Mouse (Mus musculus) heart, postnatal 25 days (tissue): Measurements from ENCODE around the gene Srf. TPM values are rescaled to one million over a fixed set of nuclear protein-coding genes. Genes with fewer than 3 reads are reported as not detected.
A peak's percentile ranks its signal among the peaks of the same experiment; 100 is the strongest.

Experiments used
- DNase-seq: peaks from one replicate; pipeline ENCODE4 v3.0.0; 2022; ENCODE audit warnings: low spot score
- intact Hi-C: fragments of 180-260 bp; cut with DNase I; formaldehyde crosslinking; loops from one replicate; pipeline ENCODE4 v1.15.1; 2025
- total RNA-seq, 2 experiments: library from RNA; stranded (reverse); gene quantifications; 2 replicates each; pipeline ENCODE4 v1.2.3; 2021

Gene Srf
- 10 to 100 TPM; 98.7 to 99.3 TPM for total RNA-seq

DNA sequence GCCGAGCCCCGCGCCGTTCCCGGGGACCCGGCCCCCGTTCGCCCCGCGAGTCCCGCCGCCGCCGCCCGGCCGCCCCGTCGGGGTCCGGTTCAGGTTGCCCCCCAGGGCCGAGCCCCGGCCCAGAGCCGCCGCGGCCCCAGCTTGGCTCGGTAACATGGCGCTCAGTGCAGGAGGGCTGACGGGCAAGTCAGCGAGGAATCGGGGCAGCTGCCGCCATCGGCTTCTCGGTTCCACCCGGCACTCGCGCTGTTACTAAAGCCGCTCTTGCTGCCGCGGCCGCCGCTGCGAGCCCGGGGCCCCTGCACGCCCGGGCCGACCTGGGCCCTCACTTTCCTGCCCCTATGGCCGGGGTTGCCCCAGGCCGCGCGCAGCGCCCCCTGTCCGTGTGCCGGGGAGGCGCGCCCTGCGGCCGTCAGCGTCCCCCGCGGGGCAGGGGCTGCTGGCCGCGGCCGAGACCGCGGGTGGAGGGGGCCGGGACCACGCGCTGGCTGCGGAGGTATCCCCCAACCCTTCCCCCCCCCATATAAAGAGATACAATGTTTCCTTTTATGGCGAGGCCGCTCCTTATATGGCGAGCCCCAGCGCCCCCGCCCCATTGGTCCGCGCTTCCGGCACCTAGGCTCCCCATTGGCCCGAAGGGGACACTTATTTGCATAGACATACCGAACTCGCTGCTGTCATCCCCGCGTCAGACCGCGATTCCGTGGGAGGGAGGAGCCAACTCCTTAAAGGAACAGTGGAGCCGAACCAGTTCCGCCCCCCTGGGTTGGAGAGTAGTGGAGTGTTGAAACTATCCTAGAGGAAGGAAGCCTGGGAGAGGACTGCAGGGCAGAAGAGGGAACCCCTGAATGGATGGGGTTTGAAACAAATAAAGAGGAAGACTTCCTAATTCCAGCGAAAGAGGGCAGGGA is at the start of gene Srf:
Gene Srf, minus strand, starts transcription at position 503 of the 911 bp plus-strand sequence.
- intact Hi-C loops: loop anchor here (2.0 to 5.0 kb wide), 2 partner anchors 89 to 151 kb away; partner anchors contain the start of gene Ppp2r5d

GRCm38 (mm10) chr17:46605126-46605525 is 49.2 kb upstream of the Srf start:
- no peak for DNase-seq
- intact Hi-C loops: no loop called here

More for the DNA sequence above, at the start of gene Srf:
- DNase-seq: peak; percentile 98

GRCm38 (mm10) chr17:46603229-46603628 is 47.3 kb upstream of the Srf start:
- intact Hi-C loops: loop anchor here (5.0 kb wide), 1 partner anchor 34 kb away; no protein-coding TSS in a partner anchor

DNA sequence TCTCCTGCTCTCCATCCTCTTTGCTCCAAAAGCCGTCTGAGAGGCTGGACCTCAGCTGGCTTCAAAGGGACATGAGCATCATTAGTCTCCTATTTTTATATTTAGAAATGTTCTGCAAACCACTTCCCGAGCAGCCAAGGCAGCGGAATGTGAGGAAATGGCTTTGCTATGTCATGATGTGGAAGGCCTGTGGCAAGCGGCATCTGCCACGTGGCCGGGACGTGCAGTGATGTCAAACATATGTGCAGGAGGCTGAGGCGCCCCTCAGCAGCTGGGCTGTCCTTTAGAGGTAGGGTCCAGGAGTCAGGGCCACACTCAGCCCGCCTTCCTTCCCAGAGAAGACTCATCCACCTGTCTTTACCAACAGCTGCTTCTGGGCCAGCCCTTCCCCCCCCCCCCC is 46.2 kb upstream of the Srf start:
- DNase-seq: no peak
- intact Hi-C loops: loop anchor here (5.0 kb wide), 1 partner anchor 35 kb away; no protein-coding TSS in a partner anchor

More at GRCm38 (mm10) chr17:46603229-46603628, 47.3 kb upstream of the Srf start:
- no peak for DNase-seq

GRCm38 (mm10) chr17:46600569-46600968 is 44.6 kb upstream of the Srf start:
- DNase-seq: no peak
- intact Hi-C loops: loop anchor here (5.0 kb wide), 1 partner anchor 37 kb away; no protein-coding TSS in a partner anchor

DNA sequence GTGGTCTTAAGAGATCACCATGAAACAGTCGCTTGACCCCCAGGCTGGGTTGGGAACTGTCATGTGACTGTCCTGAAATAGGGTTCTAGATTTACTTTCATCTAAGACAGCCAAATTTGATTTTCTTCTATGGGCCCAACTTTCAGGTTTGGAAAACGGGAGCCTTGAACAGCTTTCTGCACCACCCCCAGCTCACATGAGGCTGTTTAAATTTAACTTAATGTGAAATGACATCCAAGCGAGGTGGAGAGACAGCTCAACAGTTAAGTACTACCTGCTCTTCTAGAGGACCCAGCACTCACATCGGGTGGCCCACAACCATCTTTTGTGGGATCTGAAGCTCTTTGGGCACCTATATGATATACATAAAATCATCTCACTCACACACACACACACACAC is 43.0 kb upstream of the Srf start:
- intact Hi-C loops: no loop called here
- no peak for DNase-seq

- DNase-seq: no peak
- intact Hi-C loops: no loop called here
Observed at GRCm38 (mm10) chr17:46597956-46598355, 42.0 kb upstream of the Srf start.

GRCm38 (mm10) chr17:46595336-46595735 is 39.4 kb upstream of the Srf start:
- intact Hi-C loops: no loop called here
- DNase-seq: no peak

- intact Hi-C loops: no loop called here
- DNase-seq: no peak
Observed at GRCm38 (mm10) chr17:46594606-46595005, 38.6 kb upstream of the Srf start.

DNA sequence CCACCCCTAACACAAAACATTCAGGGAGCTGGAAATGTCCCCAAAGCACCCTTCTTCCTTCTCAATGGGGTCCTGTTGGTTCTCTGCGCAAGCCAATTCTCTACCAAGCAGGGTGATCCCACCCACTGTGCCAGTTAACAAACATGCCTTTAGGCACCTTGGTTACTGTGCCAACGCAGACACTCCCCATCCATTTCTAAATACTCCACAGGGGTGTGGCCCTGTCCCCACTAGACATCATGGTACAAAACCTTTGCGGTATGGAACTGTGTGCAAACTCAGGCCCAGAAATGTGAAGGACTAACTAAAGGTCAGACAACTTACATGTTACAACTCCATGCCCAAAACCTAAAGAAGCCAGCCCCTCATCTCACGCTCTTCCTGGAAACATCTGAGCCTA is 37.1 kb upstream of the Srf start:
- intact Hi-C loops: no loop called here
- DNase-seq: no peak

- DNase-seq: no peak
- intact Hi-C loops: no loop called here
Observed at GRCm38 (mm10) chr17:46591406-46591805, 35.4 kb upstream of the Srf start.

DNA sequence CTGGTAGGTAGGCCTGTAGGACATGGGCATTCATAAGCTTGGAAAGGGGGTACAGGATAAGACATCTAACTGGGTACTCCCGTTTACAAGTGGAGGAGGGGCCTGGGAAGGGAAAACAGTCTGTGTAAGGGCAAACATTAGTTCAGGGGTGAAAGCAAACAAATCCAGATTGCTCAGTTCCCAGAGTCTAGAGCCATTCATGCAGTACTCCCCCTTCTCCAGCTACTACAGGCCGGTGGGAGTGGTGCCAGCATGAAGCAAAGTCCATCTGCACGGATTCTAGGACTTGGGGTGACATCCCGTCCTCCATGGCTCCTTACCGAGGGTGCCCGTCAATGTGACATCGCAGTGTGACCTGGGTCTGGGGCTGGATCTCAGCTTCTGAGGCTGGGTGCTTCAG is 34.5 kb upstream of the Srf start:
- intact Hi-C loops: no loop called here
- no peak for DNase-seq

- no peak for DNase-seq
- intact Hi-C loops: loop anchor here (1.0 kb wide), 1 partner anchor 64 kb away; no protein-coding TSS in a partner anchor
Observed at GRCm38 (mm10) chr17:46589635-46590314, 33.8 kb upstream of the Srf start.

GRCm38 (mm10) chr17:46588913-46589312 is 32.9 kb upstream of the Srf start:
- intact Hi-C loops: loop anchor here (1.0 kb wide), 1 partner anchor 64 kb away; no protein-coding TSS in a partner anchor
- no peak for DNase-seq

- DNase-seq: no peak
- intact Hi-C loops: no loop called here
Observed at GRCm38 (mm10) chr17:46588173-46588572, 32.2 kb upstream of the Srf start.

DNA sequence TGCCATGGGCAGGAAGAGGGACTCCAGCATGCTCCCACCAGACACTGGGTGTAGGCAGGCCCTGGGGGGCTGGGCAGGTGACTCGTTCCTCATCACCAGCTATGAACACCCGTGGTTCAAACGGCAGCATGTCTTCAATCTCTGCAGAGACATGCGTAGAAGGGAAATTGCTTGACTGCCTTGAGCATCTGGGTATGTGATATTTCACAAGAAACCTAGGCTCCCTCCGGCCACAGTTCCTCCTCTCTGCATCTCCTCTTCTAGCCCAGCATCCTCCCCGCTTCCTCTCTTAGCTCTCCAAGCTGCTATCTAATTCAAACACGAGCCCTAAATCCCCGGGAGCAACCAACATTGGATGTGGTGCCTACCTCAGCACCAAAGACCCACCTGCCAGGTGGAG is 30.4 kb upstream of the Srf start:
- no peak for DNase-seq
- intact Hi-C loops: no loop called here

DNA sequence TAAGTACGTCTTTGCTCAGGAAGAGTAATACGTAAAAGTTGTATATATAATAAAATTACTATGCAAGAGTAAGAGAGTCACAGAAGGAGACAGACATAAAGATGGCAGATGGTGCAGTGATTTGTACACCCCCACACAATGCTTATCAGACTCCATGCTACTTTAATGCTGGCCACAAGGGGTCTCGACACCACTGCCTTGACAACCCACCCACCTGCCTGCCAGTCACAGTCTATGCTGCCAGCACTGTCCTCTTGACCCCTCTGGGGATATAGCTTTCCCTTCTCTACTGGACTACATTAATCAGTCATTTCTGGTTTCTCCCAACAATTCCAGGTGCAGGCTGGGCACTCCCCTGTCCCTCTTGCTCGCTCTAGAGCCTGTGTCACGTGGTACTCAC is 22.7 kb upstream of the Srf start:
- intact Hi-C loops: no loop called here
- DNase-seq: no peak

DNA sequence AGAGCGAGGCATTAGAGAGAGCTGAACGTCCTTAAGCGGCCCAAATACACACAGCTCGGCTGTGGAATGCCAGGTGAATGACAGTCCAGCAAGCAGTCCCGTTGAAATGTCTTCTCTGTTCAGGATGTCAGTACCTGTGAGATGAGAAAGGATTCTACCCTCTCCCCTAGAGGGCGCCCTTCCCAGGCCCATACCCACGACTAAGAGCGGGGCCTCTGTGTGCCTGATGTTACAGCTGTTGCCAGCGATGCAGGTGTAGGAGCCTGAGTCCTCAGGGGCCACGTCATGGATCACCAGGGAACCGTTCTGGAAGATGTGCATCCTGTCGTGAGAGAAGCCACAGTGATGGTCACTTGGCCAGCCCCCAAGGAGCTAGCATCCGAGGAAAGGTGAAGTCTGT is 20.1 kb upstream of the Srf start:
- DNase-seq: no peak
- intact Hi-C loops: no loop called here

DNA sequence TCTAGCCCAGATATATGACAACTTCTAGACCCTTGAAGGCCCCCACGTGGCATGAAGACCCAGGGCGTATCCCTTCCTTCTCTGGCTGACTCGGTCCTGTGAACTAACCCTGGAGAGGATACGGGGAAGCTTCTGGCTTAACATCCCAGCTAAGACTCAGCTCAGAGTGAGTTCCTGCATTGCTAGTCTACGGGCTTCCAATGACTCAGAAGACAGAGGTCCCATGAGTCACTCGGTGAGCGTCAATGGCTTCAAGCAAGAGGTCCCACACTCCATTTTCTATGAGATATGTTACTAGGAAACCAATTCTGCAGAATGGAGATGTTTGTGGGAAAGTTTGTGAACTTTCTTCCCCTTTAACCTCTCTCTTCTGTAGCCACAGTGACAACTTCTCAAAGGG is 18.6 kb upstream of the Srf start:
- intact Hi-C loops: no loop called here
- no peak for DNase-seq

GRCm38 (mm10) chr17:46571005-46571404 is 15.0 kb upstream of the Srf start:
- no peak for DNase-seq
- intact Hi-C loops: no loop called here

- no peak for DNase-seq
- intact Hi-C loops: loop anchor here (5.0 kb wide), 1 partner anchor 148 kb away; the partner anchor contains the start of gene Ppp2r5d
Observed at GRCm38 (mm10) chr17:46559146-46559545, 3.2 kb upstream of the Srf start.
